Mouse (Mus musculus) ovary, adult 18-20 months (tissue): ENCODE results near the gene Dppa2.

Source experiments
- DNase-seq: peaks from one replicate; pipeline ENCODE4 v3.0.0; 2022; ENCODE audit warnings: low spot score, mixed read lengths

The Dppa2 gene

GRCm38 (mm10) chr16:48344193-48344592 is 40.5 kb downstream of the Dppa2 start:
- no peak for DNase-seq

- no peak for DNase-seq
These were observed 43.5 kb downstream of the Dppa2 start for GRCm38 (mm10) chr16:48347246-48347645.

- no peak for DNase-seq
These were observed 52.0 kb downstream of the Dppa2 start for GRCm38 (mm10) chr16:48355716-48356115.

GRCm38 (mm10) chr16:48356417-48356816 is 52.7 kb downstream of the Dppa2 start:
- DNase-seq, result no peak

DNA sequence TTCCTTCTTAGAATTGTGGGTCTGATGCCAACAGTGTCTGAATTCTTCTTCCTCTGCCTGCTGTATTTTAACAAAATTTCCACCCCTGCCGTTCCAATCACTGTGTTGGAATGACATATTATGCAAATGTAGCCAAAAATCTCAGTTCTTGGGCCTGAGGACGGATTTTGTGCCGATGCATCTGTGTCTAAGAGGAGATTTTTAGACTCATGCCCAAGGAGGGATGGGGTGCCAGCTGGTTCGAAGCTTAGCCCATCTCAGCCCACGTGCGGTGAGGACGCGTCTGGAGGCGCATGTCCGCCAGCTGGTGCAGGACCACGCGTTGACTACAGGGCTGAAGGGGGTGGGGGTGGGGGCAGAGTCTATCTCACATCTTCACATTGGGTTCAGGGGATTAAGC is 57.2 kb downstream of the Dppa2 start:
- DNase-seq, result no peak

DNA sequence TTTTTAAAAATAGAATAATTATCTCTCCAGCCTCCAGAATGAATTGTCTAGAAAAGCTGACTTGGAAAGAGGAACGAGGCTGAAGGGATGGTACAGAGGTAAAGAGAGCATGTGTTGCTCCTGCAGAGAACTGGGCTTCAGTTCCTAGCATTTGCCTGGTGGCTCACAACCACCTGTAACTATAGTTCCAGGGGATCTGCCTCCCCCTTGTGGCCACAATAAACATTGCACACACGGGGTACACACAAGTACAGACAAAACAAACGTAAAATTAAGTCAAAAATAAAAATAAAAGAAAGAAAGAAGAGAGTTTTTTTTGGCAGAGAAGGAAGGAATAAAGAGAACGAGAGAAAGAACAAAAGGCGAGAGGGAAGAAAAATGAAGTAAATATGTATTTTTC is 63.1 kb downstream of the Dppa2 start:
- DNase-seq, result no peak

DNA sequence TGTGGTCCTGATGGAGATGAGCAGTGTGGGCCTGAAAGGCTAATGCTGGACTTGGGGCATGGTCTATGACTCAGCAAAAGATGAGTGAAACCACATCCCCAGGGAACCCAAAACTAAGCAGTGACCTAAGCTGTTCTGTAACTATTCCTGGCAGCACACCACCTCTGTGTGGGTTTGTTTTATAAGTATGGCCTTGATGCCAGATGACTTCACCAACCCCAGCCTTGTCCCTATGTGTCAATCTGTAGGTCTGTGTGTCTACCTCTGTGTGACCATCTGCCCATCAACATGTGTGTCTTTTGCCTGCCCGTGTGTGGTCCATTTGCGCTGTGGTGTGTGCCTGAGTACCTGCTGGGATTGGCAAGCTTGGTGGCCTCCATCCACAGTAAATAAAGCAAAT is 64.4 kb downstream of the Dppa2 start:
- no peak for DNase-seq
